Mouse (Mus musculus): ENCODE results near the gene Kctd7.

Kctd7 gene

DNA sequence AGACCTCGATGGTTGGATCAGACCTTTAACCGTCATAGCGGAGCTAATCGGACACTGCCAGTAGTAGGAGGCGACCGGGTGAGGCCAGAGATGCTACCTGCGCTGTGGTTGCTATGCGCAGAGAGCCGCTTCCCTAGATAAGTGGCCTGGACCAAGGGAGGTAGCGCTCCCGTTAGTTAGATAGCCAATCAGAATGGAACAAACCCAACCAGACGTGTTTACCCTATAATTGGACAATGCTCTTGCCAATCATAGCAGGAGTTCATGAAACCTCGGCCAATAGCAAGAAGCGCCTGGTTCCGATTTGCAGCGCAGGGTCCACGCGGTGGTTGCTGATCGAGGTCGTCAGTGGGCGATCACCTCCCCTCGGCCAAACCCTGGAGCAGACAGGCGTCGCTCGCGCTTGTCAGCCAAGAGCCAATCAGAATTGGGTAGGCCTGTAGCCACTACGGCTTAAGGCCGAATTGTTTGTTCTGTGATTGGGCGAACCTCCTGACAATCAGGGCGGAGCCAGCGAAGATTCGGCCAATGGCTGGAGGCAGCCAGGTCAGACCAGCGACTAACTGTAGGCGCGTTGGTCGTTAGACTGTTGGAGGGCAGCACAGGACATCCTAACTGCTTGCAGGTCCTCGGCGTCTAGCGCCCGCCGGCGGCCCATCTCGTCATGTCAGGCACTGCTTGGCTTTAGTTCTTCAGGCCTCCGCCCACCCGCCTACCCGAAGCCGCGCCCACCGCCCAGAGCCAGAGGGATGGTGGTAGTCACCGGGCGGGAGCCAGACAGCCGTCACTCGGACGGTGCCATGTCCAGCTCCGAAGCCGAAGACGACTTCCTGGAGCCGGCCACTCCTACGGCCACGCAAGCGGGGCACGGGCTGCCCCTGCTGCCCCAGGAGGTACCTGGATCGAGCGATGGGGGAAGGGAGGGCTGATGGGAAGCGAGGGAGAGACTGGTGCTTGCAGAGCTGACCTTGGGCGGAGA lies at the start of gene Kctd7:
Kctd7 (plus strand) TSS at position 528 of the 979 bp plus-strand sequence.
- peak; percentile 92 for DNase-seq

DNA sequence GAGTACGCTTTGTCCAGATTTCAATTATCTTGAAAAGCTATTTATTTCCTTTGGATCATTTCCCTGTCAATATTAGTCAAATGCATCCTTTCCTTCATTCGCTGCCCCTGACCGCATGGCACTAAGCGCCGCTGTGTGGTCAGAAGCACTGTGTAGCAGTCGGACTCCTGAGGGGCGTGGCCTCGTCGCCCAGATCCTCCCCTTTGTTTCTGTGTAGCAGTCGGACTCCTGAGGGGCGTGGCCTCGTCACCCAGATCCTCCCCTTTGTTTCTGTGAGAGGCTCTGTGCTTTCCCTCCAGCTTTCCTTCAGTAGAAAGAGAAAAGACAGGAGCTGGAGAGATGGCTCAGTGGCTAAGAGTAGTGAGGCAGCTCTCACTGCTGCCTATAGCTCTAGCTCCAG lies 47.9 kb upstream of the Kctd7 start:
- DNase-seq = no peak

DNA sequence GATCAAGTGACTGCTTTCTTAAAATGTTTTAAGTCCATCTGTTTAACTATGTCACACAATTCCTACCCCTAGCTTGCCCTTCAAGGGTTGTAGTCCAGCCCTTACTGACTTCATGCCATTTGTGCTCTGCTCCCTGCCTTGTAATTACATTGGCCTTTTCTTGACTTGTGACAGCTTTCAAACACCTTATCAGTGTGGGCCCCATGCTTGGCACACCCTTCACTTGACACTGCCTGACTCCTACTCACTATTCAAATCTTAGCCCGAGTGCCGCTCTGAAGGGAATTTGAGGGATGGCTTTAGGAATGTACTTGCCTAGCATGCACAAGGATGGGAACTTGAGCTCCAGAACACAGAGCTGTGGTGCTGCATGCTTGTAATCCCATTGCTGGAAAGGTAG lies 46.8 kb upstream of the Kctd7 start:
- DNase-seq = no peak

DNA sequence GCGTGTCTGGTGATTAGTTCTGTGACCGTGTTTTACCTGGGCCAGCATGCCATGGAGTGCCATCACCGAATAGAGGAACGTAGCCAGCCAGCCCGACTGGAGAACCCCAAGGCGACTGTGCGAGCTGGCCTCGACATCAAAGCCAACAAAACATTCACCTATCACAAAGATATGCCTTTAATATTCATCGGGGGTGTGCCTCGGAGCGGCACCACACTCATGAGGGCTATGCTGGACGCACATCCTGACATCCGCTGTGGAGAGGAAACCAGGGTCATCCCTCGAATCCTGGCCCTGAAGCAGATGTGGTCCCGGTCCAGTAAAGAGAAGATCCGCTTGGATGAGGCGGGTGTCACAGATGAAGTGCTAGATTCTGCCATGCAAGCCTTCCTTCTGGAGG lies 42.9 kb upstream of the Kctd7 start:
- no peak for DNase-seq

DNA sequence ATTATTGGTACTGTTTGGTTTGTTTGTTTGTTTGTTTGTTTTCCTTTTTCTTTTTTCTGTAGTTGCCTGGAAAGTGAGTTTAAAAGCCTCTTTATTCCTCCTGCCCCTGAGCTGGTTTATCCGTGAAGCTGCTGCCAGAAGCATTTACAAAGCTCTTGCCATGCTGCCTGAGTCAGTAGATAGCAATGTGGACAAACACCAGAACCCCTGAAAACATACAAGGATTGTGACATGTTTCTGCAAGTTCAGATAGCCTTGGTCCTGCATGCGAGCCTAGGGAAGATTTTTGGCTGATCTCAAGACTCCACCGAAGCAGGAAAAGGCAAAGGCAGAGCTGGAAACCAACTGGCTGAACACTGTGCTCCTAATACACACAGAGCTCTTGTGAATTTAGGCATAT lies 35.3 kb upstream of the Kctd7 start:
- DNase-seq = no peak

DNA sequence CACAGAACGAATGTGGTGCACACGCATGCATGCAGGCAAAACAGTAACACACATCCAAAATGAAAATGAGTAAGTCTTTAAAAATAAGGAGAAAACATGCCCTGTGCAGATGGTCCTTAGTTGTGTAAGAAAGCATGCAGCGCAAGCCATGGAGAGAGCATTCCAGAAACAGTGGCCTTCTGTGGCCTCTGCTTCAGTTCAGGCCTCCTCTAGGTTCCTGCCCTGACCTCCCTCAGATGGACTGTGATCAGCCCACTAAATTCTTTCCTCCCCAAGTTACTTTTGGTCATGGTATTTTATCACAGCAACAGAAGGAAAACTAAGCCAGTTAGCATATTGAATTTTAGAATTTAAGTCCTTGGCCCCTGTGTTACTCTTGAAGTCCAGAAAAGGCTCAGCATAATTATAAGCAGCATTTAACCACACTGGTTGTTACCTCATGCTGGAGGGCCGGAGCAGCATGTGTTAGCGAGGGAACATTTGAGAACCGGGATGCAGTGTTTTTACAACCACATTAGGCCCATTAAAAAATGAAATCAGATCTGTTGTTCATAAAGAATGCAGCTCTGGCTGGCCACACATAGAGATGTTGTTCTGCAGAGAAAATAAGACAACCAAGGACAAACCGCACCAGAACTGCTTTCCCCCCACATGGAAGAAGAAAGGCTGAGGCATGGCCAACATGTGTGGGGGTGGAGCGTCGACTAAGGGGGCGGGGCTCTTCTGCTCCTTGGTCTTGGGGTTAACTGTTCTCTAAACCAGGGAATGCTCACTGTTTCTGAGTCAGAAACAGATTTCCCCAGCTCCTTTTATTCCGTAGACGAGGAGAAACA lies 33.8 kb upstream of the Kctd7 start:
- DNase-seq = no peak

DNA sequence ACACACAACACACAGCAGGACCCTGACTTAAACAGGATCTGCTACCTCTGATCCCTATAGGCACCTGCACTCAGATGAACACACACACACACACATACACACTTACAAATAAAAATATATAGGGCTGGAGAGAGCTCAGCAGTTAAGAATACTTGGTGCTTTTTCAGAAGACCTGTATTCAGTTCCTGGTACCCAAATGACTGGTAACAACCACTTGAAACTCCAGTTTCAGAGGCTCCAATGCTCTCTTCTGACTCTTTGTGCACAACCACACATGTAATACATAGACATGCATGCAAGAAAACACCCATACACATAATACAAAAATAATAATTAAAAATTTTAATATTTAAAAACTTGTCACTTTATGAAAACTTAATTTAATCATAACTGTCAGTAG lies 32.0 kb upstream of the Kctd7 start:
- DNase-seq = no peak

DNA sequence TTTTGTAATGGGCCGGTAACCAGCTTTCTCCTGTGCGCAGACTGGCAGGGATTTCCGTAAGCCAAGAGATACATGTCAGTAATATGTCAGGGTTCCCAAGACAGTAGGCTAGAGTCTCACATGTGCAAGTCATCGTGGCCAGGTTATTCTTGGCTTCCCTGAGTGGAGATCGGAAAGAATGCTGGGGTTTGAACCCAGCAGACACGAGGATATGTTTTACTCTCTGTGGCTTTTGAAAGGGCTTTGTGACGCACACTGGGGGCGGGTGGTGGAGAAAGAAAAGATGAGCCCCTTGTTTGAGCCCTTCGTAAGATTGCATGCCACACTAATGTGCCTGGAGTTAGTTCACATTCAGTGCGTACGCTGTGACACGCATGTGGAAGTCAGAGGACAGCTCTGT lies 28.5 kb upstream of the Kctd7 start:
- DNase-seq = no peak

DNA sequence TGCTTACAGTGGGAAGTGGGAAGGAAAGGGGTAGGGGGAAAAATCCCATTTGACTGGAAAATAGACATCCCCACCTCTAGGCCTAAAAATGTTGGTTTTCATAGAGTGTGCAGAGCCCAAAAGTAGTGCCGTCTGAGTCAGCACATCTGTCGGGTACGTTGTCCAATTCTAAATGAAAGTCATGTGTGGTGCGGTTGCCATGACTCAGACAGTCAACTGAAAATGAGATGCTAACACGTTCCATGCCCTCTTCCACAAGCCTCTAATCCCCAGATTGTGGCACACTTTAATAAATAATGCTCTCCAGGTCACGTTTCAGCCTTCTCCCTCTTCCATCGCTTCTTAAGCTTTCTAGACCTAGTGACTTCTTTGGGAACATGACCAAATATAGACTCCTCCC lies 27.8 kb upstream of the Kctd7 start:
- no peak for DNase-seq

DNA sequence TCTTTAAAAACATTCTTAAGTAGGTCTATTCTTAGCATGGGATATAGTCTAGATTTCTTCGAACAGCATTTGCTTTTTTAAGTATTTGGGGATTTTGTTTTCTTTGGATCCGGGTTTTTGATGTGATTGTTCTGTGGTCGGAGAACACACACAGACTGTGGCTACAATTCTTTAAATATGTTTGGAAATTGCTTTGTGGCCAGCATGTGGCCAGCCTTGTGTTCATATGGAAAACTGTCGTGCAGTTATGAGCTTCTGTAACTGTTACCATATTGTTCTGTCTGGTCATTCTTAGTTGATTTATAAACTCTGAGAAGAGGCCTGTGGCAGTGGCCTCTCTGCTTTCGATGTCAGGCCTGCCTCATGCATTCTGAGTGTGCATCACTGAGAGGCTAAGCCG lies 26.7 kb upstream of the Kctd7 start:
- DNase-seq = no peak

DNA sequence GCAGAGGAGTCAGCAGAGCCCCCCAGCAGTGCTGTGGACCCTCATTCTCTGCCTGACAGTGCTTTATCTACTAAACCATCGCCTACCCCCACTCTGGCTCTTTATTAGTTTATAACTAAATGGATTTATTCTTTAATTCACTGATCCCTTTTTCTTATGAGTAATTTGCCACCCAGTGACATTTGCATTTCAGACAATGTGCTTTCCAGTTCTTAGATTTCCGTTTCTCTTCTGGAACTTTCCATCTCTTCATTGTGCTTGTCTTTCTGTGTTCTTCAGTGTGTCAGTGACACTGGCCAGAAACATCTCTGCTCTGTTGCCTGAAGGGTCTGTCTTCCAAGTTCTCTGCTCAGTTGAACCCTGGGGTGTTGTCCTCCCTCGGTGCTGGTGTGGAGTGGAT lies 25.4 kb upstream of the Kctd7 start:
- DNase-seq = no peak

DNA sequence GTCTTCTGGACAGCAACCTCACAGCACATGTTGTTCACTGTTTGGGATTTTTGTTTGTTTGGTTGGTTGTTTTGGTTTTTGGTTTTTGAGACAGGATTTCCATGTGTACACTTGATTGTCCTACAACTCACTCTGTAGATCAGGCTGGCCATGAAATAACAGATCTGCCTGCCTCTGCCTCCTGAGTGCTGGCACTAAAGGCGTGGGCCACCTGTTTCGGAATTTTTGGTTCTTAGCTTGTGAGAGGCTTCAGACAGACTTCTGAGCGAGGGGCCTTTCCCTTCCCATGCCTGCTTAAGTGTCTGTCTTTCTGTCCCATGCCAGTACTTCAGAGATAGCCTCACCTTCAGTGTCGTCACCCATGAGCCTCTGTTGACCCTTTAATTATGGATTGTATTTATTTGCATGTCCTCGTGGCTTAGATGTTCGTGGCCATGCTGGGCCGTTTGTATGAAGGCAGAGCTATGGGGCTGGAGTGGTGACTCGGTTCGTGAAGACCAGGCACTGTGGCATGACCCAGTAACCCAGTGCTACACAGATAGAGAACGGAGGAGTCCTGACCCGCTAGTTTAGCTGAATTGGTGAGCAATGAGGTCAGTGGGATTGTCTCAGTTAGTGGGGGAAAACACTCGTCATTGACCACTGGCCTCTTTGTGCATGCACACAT lies 24.5 kb upstream of the Kctd7 start:
- DNase-seq = no peak

DNA sequence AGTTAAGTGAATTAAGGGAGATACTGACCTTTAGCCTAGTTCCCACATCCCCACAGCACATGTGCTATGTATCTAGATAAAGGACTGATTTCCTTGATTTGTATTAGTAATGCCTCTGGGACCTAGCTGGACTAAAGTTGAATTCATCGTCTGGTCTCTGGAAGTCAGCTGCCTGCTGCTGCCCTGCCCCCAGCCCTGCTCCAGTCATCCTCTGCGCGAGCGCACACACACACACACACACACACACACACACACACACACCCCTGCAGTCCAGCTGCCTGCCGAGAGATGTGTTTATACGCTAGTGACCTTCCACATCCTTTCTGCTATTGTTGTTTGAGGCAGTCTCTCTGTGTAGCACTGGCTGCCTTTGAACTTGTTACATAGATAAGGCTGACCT lies 23.8 kb upstream of the Kctd7 start:
- DNase-seq = no peak

DNA sequence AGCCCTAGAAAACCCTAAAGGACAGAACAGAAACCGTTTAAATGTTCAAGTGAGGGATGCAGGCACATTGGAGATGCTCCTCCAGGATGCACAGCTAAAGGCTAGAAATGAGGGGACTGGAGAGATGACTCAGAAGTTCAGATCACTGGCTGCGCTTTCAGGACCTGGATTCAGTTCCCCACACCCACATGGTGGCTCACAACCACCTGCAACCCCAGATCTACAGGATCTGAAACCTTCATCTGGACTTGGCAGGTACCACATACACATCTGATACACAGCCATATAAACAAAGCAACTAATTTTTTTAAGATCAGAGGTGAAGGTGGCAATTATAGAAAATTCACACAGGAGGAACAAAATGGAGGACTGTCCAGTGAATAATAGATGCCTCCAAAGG lies 22.3 kb upstream of the Kctd7 start:
- DNase-seq = no peak

DNA sequence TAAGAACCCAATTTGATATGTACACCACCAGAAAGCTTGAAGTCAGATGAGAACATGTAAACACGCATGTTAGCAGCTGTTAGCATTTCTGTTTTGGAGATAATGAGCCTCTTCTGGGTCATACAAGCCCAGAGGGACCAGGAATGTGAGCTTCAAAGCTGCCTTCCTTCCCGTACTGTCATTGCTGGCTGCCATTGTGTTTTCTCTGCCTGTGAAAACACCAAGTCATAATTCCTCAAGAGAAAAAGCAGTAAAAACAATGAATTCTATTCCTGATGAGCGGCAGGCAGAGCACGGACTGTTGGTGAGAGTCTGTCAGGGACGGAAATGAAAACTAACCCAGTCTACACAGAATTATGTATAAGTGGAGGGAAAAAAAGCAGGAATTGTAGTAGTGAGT lies 20.4 kb upstream of the Kctd7 start:
- no peak for DNase-seq

DNA sequence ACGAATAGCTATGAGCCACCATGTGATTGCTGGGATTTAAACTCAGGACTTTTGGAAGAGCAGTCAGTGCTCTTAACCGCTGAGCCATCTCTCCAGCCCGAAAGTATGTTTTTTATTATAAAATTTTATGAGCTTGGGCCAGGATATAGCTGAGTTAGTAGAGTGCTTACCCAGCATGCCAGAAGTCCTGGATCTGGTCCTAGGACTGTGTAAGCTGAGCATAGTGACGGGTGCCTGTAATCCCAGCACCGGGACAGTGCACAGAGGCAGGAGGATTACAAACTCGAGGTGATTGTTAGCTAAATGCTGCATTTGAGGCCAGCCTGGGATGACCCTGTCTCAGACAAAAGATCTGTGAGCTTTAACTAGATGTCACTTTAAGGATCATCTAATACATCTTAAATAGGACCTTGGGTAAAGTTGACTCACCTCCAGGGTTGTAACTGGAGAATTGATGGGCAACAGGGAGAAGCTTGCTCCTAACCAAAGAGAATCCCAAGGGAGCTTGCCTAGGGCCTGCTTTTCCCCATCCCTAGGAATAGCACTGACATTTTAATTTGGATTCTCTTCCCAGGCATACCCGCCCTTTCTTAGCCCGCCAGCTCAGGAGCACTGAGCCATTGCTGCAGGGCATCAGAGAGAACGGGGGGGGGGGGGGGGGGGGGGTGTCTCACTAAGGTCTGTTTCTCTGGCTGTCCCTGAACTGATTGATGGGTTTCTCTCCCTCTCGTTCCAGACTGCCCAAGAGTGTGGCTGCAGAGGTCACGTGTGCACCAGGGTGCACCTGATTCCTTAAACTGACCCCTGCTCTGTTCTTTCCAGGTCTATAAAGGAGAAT lies 15.8 kb upstream of the Kctd7 start:
- DNase-seq = no peak

DNA sequence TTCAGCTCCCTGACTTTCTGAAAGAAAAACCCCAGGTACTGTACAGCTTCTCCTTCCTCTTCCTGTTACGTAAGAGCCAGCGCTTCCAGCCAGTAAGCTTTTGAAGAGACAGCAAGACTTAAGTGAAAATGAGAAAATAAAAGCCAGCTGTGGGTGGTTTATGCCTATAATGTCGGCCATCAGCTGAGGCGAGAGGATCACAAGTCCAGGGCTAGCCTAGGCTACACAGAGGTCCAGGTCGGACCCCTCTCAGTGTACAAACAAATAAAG lies 15.2 kb upstream of the Kctd7 start:
- DNase-seq = no peak

DNA sequence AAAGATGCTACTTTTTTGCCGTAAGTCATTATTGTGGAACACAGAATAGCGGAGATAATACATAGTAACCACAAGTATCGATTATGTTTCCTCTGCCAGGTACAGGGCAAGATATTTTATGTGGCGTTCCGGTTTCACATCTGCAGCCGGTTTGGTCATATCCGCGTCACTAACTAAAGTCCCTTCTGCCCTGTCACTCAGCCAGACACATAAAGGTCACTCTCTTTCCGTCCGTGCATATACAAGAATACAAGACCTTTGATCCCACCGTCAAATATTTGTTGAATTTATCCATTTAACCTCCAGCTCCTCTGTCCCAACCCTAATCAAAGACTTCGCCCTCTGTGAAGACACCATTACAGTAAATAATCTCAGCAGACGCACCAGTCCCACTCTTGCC lies 8.1 kb upstream of the Kctd7 start:
- DNase-seq = no peak

DNA sequence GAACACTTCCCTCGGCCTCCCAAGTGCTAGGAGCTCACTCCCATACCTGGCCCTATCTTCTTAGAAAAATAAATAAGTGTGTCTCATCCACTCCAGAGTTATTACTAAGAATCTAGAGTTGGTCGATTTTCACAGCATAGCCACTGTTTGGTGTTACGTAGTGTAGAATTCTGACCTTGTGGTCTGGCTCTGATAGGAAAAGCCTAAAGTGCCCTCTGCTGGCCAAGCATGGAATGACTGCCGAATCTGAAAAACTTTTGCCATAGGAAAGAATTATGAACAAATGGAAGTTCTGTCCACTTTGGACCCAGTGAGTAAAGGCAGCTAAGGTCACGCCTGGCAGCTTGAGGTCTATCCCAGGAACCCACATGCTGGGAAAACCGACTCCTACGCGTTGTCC lies 5.3 kb upstream of the Kctd7 start:
- peak; percentile 68 for DNase-seq

DNA sequence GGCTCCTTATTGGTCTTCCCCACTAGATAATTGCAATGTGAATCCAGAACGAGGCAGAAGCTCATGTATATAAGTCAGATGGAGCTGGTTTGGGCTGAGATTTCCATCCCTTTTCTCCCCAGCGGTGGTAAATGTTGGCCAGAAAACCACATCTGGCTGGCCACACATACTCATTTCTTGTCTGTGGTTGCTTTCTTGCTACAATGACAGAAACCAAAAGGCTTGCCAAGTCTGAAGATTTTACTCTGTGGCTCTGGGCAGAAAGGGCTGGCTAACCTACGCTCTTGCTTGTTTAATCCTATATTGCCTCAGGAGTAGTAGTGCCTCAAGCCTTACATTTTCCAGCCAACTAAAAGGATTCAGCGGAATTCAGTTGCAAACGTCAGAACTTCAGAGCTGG lies 3.5 kb upstream of the Kctd7 start:
- no peak for DNase-seq

DNA sequence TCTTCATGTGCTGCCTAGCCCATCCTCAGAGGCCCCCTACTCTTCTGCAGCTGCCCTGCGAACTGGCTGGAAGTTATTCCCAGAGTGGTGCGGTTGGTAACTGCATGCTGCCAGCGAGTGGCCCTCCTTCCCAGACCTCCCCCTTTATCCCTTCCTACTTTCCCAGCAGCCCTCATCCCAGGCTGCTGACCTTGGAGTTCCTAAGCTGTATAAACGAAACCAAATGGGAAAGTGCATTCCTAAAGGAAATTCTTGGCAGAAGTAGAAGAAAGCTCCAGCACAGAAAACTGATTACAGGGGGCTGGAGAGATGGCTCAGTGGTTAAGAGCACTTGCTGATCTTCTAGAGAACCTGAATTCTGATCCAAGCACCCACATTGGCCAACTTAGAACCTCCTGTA lies 2.6 kb upstream of the Kctd7 start:
- DNase-seq = no peak

DNA sequence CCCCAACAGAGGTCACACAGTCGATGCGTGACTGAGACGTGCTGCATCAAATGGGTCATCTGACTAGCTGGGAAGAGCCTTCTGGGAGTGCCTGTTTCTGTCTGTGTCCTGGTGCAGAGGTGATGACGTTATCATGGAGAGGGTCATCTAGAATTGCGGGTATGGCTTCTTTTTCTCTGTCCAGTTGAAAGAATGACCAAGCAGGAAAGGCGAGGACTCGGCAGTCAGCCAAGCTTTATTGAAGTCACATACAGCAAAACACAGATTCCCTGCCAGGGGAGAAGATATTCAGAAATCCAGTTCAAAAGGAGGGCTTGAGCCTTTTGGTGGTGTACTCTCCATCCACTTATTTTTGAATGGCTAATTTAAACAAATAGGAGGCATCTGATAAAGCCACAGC lies 1.6 kb upstream of the Kctd7 start:
- no peak for DNase-seq

DNA sequence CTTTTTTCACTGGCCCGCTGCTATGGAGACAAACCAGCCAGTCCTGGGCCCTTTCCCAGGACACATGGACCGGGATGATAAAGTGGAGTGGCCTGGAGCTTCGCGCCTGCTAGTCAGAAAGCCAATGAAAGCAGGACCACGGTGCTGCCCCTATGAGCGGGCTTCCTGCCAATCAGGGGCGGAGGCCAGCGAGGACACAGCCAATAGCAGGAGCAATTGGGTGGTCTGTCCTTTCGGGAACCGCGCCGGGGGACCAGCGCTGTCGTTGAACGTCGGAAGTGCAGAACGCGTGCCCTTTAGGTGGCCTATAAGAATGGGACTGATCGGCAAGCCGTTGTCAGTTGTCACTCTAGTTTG lies 706 bp upstream of the Kctd7 start:
- DNase-seq = no peak
